Mouse (Mus musculus) effector memory CD4-positive, alpha-beta T cell, adult 5 months (primary cell): Measurements from ENCODE around the gene Idh3a. TPM values are rescaled to one million over a fixed set of nuclear protein-coding genes. Genes with fewer than 3 reads are reported as not detected.

Source experiments
- polyA plus RNA-seq: library from polyadenylated mRNA; unstranded; fragments of 100-300 nt; shearing (Covaris generic); gene quantifications from one replicate; pipeline ENCODE4 v1.2.1, GENCODE M21; 2017

The Idh3a gene
- 90.5 TPM for polyA plus RNA-seq

DNA sequence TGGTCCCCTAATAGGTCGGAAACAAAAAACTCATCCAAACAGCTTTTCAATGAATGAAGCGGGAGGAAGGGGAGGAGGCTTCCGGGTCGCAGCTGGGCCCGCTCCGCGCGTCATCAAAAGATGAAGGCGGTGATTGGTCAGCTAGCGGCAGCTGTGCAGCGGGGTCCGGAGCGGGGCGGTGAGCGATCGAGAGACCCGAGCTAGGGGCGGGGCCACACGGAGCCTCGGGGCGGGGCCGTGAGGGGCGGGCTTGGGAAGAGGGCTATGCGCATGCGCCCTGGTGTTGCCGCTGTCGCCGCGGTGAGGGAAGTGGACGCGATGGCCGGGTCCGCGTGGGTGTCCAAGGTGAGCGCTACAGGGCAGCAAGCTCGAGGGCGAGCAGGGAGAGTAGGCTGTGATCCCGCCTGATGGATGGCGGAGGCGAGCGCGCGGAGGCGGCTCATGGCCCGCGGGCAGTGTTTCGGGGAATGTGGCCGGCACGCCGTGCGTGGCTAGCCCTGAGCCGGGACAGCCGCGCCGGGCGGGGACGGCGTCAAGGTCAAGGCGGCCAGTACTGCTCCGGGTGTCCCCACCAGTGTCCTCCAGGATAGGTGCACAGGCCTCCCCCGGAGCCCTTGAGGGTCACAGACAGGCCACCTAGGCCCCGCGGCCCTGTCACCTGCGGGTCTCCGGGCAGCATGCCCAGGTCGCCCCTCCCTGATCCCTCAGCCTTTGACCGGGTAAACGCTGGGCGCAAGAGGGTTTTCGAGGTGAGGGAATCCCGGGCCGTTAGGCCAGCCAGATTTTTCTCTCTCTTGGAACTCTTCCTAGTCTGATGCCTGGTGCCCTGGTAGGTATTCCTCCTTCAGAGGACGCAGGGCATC is at the start of gene Idh3a:
Idh3a (plus strand) TSS at position 136 of the 863 bp plus-strand sequence.

GRCm38 (mm10) chr9:54538684-54539083 is 47.5 kb upstream of the Idh3a start, which contains the start of gene Sh2d7:
Sh2d7 (plus strand) TSS chr9:54538984.

DNA sequence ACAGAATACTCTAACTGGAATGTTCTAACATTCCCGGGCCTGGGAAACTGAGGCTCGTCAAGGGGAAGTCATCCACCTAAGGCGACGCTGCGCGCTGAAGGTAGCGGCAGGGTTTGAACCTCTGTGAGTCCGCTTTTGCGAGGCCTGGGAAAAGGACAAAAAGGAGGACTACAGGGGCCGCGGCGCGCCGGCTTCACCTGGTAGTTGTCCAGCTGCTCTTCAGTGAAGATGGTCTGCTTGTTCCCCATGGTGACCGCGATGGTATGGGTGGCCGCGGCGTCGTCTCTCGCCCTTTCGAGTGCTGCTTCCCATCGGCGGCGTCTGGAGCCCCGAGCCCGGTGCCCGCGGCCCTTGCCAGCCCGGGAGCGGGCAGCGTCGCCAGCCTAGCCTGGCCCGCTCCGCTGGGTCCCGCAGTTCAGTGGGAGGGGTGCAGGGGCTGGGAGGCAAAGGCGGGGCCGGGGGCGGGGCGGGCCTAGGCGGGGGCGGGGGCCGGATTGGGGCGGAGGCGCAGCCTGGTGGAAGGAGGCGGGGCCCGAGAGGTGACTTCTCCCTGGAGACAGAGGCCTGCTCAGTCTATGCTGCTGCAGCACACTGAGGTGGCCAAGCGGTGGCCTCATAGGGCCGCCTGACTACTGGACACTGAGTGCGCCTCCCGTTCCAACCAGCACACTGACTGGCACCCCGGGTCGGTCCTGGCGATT is 26.2 kb upstream of the Idh3a start, which contains the start of gene Cib2:
Cib2 (minus strand) TSS at position 448 of the 701 bp plus-strand sequence.

Other genes starting within 250 kb of the Idh3a start
- gene Dmxl2, start 84.7 kb upstream of the Idh3a start, polyA plus RNA-seq, result 0.37 TPM
- not detected for gene Sh2d7, start 47.4 kb upstream of the Idh3a start, polyA plus RNA-seq
- 0.35 TPM for gene Cib2, start 26.1 kb upstream of the Idh3a start, polyA plus RNA-seq
- gene Acsbg1, start 75.5 kb downstream of the Idh3a start, polyA plus RNA-seq, result 19.6 TPM
- gene Dnaja4, start 112.5 kb downstream of the Idh3a start, polyA plus RNA-seq, result 58.2 TPM
- gene Wdr61, start 148.2 kb downstream of the Idh3a start, polyA plus RNA-seq, result 58.7 TPM
- gene Crabp1, start 178.4 kb downstream of the Idh3a start, polyA plus RNA-seq, result not detected